Mouse (Mus musculus) cerebellum, adult 9-11 months (tissue): ENCODE measurements around the gene Map3k14.

Source experiments
- DNase-seq: peaks from one replicate; pipeline ENCODE4 v3.0.0; 2022

Map3k14 gene

DNA sequence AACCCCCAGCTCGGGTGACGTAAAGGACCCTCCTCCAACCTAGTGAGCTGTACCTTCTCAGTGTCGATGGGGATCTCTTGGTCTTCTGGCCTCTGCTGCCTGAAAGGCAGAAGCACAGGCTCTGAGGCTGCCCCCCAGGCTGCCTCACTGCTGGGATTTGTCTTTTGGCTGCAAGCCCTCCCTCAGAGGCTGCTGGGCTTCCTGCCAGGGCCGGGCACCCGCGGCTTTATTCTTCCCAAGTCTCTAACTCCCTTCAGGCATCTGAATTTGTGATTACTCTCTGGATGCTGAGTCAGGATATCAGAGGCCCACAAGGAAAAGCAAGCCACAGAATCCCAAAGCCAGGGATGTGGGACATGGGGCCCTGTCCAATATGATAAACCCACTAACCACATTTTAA, 65.6 kb downstream of the Map3k14 start:
- DNase-seq, result peak; percentile 83

DNA sequence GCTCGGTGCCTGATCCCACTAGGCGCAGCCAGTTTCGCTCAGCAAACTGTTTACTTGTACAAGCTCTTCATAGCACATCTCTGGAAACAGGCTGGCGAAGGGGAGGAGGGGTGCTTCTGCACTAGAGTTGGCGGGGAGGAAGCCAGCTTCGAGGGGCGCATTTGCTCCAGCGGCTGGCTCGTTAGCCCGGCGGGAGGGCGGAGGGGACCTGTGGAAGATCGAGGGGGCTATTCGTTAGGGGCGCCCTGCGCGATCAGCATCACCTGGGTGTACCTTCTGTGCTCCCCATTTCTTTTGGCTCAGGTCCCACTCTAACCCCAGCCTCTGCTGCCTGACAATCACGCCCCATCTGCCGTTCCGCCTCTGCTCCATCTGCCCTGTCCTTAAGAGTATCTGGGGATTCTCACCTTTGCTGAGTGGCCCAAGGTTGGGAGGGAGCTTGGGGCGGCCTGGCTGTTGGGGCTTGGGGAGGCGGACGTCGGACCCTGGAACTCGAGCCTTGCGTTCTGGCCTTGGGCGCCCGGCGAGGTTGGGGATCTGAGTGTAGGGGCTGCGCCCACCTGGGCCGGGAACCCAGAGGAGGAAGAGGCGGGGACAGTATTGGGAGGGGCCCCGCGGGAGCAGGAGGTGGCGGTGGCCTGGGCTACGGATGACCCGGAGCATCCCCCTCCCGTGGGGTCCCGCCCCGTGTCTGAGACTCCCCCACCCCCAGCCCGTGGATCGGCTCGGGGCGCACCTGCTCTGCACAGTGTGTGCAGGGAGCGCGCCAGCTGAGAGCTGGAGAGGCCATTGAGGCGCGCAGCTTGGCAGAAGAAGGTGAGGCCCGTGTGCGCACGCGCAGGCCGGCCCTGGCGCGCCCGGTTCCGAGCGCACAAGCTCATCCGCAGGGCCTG, 68.1 kb downstream of the Map3k14 start:
- DNase-seq, result peak; percentile 93

DNA sequence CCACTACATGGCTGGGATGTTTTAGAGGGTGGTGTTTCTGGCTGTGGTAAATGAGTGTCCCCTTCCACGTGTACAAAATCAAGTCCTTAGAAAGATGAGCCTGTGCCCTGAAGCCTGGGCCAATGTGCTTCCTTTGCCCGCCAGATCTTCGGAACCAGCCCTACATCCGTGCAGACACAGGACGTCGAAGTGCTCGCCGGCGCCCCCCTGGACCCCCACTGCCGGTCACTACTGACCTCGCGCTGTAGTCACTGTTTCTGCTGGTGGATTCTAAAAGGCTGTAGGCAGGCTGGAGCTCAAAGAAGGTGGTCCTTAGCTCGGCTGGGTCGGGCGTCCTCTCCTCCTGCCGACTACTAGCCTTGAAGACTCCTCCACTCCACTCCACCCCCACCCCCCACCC, 68.9 kb downstream of the Map3k14 start:
- peak; percentile 69 for DNase-seq

DNA sequence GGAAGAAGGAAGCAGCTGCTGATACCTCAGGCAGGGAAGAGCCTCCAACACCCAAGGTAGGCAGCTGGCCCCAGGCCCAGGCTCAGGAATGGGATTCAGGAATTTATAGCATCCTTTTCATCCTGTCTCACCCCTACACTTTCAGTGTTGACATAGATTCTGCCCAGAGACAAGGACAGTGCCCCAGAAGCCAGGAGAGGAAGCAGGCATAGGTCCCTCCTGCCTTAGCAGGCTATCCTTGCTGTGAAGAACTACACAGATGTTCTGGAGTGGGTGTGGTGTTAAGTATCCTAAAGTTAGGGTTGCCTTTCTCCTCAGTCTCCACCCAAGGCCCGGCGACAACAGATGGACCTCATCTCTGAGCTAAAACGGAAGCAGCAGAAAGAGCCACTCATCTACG, 69.9 kb downstream of the Map3k14 start:
- no peak for DNase-seq

DNA sequence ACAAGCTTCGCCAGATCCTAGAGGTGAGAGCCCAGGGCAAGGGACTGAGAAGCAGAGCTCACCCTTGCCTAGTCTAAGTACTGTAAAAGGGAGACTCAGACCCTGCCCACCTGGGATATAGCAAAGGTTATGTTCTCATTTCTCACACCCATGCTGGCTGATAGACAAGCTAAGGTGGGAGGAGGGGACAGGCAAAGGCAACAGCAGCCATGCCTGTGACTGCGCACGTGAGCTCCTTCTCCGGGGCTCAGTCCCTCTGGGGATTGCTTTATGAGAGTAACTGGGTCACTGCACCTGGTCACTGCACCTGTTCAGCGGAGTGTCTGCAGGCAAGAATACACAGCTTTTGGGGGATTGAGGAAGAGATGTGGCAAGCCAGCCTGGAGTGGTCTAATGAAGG, 71.6 kb downstream of the Map3k14 start:
- peak; percentile 68 for DNase-seq

DNA sequence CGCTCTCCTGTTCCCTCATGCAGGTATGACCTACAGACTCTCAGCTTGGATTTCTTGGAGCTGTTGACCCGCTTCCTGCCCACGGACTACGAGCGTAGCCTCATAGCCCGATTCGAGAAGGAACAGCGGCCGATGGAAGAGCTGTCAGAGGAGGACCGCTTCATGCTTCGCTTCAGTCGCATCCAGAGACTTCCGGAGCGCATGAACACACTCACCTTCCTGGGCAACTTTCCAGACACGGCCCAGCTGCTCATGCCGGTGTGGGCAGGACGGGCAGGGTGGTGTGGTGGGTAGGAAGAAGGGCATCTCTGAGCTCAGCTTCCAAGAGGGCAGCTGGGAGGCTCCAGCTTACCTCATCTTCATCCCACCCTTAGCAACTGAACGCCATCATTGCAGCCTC, 72.0 kb downstream of the Map3k14 start:
- DNase-seq, result peak; percentile 72

DNA sequence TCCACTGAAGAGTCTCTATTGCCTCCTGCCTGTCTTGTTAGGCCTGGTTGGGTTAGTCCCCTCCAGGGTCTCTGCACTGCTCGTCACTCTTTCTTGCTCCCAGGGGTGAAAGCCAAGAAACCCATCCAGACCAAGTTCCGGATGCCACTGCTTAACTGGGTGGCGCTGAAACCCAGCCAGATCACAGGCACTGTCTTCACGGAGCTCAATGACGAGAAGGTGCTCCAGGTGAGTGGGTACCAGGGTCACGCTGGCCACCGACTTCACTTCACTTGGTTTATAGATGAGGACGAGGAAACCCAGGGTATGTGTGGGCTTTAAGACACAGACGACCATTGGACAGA, 73.5 kb downstream of the Map3k14 start:
- peak; percentile 74 for DNase-seq

DNA sequence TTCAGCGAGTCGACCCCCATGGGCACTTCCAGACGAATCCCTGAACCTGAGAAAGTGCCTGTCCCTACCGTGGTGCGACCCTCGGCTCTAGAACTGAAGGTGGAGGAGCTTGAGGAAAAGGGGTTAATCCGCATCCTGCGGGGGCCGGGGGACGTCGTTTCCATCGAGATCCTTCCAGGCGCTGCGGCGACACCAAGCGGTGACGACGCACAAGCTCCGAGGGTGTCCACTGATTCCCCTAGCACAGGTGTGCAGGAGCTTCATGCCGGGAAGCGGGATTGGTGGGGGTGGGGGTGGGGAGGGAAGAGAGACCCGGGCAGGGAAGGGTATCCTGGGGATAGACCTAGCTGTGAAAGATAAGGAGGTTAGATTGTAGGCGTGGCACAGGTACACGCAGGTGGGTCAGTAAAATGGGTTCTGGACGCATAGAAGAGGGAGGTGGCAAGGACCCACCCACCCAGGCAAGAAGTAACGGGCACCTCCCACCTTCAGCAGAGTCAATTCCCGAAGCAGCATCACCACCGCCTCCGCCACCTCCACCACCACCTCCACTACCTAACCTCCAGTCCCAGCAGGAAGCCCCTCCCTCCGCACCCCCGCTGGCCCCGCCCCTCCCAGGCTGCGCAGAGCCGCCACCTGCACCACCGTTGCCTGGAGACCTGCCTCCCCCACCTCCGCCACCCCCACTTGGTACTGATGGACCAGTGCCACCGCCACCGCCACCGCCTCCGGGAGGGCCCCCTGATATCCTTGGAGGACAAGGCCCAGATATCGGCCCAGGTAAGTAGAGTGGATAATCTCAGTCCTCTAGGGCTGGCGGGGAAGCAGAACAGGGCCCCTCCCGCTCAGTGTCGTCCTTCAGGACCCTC, 74.1 kb downstream of the Map3k14 start:
- peak; percentile 86 for DNase-seq

DNA sequence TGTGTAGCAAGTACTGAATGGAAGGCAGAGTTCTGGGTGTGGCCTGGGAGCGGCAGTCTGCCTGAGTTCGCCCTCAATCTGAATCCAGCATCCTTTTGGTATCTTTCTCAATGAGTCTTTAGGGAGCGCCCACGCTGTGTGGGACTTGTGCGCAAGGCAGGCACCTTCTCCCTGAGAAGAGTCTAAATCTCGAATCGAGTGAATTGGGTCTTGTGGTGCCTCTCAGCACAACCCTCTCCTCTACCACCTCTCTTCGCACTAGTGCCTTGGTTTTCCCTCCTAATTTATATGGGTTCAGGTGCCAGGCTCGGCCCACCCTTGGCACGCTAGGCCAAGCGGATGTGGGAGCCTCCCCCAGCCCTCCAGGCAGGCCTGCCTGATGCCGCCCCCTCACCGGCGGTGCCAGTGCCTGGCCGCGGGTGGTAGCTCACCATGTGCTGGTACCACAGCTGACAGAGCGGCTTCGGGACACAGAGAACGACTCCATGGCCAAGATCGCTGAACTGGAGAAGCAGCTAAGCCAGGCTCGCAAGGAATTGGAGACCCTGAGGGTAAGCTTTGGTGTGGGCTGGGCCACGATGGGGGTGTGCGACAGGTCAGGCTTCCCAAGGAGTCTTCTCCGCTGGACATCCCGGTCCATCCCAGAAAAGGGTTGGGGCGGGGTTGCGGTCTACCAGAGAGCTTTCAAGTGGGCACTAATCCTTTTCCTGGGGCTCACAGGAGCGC, 74.9 kb downstream of the Map3k14 start:
- DNase-seq, result peak; percentile 79

DNA sequence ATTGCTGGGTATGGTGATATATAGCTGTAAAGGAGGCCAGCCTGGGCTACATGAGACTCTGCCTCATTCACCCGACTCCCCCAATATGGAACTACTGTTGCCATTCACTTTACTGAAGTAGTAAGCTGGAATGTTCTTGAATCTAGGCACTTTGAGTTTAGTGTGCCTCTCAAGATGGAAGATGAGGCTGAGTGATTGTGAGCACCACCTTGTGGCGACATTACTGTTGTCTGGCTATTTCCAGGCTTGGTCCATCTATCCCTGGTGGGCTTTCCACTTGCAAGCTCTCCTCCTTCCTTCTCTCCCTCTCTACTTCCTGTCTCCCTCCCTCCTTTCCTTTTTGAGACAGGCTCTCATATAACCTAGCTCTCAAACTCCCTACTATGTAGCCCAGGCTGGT, 82.4 kb downstream of the Map3k14 start:
- no peak for DNase-seq

DNA sequence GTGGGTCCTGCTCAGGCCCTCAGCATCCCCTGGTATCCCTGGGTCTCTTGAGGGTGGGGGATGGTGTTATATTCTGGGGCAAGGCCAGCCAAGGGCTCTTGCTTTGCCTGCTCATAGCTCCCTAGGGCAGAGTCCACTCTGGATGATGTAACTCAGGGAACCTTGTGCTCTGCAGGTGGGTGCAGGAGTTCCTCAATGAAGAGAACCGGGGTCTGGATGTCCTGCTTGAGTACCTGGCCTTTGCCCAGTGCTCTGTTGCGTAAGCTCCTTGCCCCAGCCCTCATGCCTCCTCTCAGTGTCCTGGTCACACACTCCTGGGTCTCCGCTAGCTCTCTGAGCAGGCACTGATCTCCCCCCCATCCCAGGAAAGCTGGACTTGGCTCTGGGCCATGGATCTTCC, 85.4 kb downstream of the Map3k14 start:
- DNase-seq, result no peak

DNA sequence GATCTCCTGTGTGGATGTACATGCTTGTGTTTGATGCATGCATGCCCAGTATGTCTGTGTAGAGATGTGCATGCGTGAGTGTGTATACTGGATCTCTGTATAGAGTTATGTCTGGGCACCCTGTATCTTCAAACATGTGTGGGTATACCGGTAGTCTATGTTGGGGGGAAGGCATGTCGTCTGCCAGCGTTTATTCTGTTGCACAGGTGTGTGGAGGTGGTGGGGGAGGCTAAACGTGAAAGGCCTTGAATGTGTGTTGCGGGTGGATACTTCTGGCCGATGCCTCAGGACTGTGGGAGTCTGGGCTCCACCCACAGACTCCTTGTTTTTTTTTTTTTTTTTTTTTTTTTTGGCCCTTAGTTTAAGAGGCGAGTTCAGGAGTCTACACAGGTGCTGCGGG, 85.9 kb downstream of the Map3k14 start:
- DNase-seq, result no peak

DNA sequence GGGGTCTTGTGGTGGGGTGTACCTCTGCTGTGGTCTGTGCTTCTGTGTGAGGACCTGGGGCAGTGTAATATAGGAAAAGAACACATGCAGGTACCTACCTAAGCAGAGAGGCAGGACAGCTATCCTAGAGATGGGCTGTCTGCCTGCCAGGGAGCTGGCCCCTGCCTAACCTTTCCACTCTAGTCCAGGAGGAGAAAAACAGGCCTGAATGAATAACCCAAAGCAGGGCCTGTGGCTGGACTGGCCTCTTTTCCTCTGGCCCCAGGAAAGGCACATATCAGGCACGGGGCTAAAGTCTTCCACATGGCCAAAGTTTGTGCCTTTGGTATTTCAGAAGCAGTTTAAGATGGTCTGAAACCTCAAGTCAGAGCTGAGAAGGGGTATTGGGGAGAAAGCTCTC, 86.8 kb downstream of the Map3k14 start:
- DNase-seq, result no peak

DNA sequence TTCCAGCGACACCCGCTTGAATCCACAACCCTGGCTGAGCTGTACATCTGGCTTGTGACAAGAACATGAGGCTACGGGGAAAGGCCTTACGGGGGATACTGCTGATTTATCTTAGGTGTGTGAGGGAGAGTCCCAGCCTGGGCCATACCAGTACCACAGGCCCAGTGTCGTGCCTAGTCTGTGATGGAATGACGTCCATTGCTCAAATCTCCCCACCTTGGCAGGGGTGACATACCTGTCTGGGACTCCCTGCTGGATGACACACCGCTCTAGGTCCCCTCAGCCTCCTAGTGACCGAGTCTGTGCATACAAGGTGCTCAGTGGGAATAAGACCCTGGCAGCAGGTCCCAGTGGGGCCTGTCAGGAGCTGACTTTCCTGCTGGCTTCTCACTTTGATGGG, 88.5 kb downstream of the Map3k14 start:
- DNase-seq, result no peak

DNA sequence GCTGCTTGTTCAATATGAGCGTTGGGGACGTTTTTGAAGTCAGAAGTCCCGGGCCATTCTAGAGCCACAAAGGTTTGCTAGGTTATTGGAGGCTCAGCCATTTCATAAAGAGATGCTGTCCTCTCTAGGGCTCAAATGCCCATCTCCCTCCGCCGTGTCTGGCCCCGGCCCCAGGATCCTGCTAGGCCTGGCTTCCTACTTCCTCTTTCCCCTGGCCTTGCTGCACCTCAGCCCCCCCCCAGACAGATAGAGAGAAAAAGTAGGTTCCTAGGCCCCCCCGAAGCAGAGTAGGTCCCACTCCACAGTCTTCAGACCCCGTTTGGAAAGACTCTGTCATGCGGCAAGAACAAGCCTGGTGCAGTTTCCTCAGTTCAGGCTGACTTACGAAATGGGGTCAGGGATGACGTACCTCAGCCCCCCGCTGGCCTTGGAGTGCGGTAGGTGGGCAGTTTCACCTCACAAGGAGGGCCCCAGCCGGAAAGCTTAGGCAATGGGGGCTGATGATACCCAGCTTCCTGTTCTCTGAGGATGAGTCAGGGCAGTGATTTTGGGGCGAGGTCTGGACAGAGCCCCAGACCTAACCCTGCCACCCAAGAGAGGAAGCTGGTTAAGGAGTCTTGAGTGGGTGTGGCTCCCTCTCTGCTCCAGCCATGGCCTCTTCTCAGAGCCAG, 89.3 kb downstream of the Map3k14 start:
- peak; percentile 18 for DNase-seq

DNA sequence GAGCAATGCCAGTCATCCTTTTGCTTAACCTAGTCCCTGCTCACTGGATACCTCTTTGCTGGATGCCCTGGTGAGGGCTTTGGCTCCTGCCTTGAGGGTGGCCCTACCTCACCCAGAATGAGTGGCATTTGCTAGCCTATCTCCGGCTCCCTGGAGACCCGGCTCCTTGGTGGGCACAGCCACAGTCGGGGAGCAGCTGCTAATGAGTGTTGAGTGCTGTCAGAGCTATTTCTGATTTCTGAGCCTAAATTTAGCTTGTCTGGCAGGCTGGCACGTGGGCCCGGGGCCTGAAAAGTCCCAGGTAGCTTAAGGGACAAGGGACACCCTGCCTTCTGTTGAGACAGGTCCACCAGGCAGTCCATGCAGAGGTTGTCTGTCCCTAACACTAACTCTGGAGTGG, 90.1 kb downstream of the Map3k14 start:
- peak; percentile 27 for DNase-seq

DNA sequence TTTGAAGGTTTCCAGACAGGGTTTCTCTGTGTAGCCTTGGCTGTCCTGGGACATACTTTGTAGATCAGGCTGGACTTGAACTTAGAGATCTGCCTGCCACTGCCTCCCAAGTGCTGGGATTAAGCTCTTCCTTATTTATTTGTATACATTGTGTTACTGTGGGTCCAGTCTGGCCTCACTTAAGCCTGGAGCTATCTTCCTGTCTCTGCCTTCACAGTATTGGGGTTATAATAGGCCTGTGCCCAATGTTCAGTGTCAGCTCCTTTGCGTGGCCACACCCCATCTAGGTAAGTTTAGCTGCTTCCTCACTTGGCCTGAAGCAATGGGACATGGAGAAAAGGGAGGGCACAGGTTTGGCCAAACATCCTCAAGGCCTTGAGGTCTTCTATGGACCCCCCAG, 90.8 kb downstream of the Map3k14 start:
- no peak for DNase-seq

DNA sequence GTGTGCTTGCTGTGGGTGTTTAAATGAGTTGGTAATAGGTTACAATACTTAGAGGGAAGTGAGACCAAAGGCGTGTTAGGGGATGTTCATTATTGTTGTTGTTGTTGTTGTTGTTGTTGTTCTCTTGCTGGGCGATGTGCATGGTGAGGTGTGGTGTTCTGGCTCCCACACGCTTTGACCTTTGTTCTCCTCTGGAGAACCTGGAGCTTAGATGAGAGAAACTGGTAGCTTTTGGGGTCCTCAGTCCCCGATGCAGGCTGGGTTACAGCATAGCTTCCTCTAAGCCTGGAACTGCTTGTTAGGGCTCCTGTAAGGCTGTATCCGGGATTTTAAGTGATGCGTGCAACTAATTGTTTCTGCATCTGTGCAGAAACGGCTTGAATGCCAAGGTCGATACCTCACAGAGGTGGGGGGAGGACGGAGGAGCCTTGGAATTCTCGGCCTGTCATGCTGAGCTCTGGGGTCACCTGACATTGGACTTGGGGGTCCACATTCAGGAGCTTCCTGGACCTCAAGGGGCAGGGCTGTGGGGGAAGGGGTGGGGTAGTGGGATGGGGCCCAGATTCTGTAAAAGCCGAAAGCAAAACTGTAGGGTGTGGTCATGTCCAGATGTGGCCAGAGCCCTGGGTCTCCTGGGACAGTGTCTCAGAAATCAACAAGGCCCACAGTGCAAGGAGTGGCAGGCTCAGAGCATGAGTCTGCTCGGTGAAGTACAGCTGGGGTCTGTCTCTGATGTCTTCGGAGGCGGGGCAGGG, 91.4 kb downstream of the Map3k14 start:
- DNase-seq, result no peak

DNA sequence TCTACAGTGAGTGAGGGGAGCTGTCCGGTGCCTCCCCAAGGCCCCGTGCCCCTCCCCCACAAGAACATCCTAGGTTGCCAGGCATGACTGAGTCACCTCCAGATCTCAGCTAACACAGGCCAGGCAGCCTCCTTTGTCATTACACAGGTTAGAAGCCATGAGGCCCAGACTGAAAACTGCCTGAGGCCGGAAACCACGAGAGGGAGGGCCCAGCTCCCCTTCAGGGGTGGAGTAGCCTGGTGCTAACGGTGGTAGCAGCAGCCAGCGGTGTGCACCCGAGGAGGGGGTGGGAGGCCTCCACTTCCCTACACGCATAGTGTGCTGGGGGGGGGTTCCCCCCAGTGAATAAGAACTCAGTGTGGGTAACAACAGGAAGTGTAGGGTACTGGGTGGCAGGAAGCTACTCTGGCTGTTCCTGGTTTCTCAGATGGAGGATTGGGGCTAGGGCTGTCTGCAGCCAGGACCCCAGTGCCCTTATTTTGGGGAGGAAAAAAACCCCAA, 92.3 kb downstream of the Map3k14 start:
- no peak for DNase-seq

DNA sequence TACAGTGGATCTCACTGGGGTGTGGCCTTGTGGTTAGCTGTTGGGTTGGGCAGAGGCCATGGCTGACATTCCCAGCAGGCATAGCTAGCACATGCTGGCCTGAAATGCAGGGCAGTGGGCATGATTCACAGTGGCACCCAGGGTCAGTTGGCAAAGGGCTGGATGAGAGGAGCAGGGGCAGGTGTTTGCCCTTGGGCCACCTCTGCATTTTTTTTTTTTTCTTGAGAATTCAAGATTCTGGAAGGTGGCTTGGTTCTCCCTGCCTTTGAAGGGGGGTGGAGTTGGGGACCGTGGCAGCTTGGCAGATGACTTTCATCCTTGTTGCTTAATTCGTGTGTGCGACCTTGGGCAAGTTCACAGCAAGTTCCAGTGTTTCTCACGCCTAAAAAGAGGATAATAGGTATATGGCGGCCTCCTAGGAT, 92.8 kb downstream of the Map3k14 start:
- peak; percentile 42 for DNase-seq

DNA sequence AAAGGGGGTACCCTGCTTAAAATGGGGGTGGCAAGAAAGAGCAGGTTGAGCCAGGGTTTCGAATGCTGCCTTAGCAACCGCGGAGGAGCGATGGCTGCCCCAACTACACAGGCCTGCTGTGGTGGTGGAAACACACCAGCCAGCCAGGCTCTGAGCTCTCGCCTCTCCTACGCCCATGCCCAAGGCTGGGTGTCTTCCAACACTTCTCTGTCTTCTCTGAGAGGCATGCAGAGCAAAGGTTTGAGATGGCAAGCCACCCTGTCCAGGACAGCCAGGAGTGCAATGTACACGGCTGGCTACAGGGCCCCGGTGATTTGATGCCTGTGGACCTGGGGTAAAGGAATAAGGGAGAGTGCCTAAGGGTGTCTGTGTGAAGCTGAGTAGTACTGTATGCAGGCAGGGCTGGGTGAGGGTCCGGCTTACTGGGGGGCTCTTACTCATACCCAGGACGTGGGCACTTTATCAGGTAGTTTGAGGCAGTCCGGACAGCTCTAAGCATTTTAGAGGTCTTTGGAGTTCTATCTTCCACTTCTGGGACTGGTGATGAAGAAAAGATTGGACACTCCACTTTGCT, 93.4 kb downstream of the Map3k14 start:
- DNase-seq, result peak; percentile 28
